Mouse (Mus musculus) embryonic fibroblast, embryonic 13.5 days (primary cell): ENCODE measurements around the gene Ep300.

Experiments used
- CTCF ChIP-seq: IDR thresholded peaks from 2 replicates; pipeline ENCODE4 v1.5.1; 2011; ENCODE audit warnings: mild to moderate bottlenecking, control low read depth, low read length, moderate library complexity, borderline replicate concordance; ENCODE audit not compliant: insufficient read depth
- POLR2A ChIP-seq: IDR thresholded peaks from 2 replicates; pipeline ENCODE4 v1.6.1; 2011; ENCODE audit warnings: low read depth, mild to moderate bottlenecking, control low read depth, low read length, moderate library complexity

DNA sequence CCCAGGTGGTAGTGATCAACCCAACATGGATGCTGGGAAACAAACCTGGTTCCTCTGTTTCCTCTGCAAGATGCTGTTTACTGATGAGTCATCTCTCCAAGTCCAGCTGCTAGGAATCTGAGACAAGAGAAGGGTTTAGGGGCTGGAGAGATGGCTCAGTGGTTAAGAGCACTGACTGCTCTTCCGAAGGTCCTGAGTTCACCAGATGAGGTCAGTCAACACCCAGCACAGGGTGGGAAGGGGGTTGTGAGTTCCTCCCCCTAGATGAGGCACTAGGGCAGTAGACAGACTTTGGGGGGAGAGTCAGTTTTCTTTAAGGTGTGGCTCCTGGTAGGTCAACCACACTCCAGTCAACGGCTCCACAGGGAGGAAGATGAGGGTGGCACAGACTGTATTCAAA lies 76.5 kb downstream of the Ep300 start:
- no peak for TF ChIP-seq CTCF
- TF ChIP-seq POLR2A: no peak
